Mouse (Mus musculus) midbrain, embryonic 10.5 days (tissue): Measurements from ENCODE around the gene Majin. TPM values are rescaled to one million over a fixed set of nuclear protein-coding genes. Genes with fewer than 3 reads are reported as not detected.

ENCODE experiments used
- DNase-seq: peaks from one replicate; pipeline ENCODE4 v3.0.0-alpha.2; 2017; ENCODE audit warnings: low spot score
- H3K27ac ChIP-seq: fragments of 300-500 bp; sonication (generic); replicated peaks from 2 replicates; pipeline ENCODE4 v1.5.1; 2016; ENCODE audit warnings: mild to moderate bottlenecking
- H3K27me3 ChIP-seq: fragments of 300-500 bp; sonication (generic); 2 replicates; pipeline ENCODE4 v1.6.1; 2016; ENCODE audit warnings: low read depth, mild to moderate bottlenecking; ENCODE audit not compliant: poor library complexity, severe bottlenecking
- H3K36me3 ChIP-seq: fragments of 300-500 bp; sonication (generic); 2 replicates; pipeline ENCODE4 v1.6.1; 2016; ENCODE audit warnings: mild to moderate bottlenecking, moderate library complexity
- H3K4me1 ChIP-seq: fragments of 300-500 bp; sonication (generic); 2 replicates; pipeline ENCODE4 v1.6.1; 2016
- H3K4me3 ChIP-seq: fragments of 300-500 bp; sonication (generic); 2 replicates; pipeline ENCODE4 v1.5.1; 2016; ENCODE audit warnings: mild to moderate bottlenecking, moderate library complexity
- H3K9me3 ChIP-seq: fragments of 300-500 bp; sonication (generic); replicated peaks from 2 replicates; pipeline ENCODE4 v1.6.1; 2016; ENCODE audit warnings: mild to moderate bottlenecking
- WGBS: fragments of 180-500 bp; shearing (Covaris S2); methylation state at CpG from one replicate; pipeline ENCODE4 v1.1.7; 2016; 5-methylcytosine and 5-hydroxymethylcytosine counted together
- polyA plus RNA-seq: library from polyadenylated mRNA; unstranded; fragments of >200 nt; fragmentation: Nextera tagmentation; extraction: Ambion mirVana; gene quantifications from 2 replicates; pipeline ENCODE4 v1.2.1, GENCODE M21; 2016

Majin gene
- polyA plus RNA-seq: not detected in 2 replicates

DNA sequence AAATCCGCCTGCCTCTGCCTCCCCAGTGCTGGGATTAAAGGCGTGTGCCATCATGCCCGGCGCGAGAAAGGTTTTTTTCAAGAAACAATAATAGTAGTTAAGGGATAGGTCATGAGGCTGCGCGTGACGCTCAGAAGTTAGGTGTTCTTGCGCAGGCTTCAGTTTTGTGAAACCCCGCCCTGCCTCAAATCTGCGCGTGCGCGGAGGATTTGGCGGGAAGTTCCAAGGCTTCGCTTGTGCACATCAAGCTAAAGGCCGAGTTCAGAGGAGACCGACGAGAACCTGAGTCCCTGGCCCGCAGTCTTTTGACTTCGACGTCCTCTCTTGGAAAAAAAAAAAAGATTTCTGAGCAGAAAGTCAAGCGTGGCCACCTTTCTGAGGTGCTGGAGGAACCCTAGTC is at the start of gene Majin:
Majin (plus strand) TSS at position 258 of the 400 bp plus-strand sequence.
- no peak within 1 kb of the TSS for H3K4me3 ChIP-seq
- no peaks in the 10 kb centered on the region for H3K36me3 ChIP-seq
- H3K27ac ChIP-seq: no peak within 1 kb of the TSS
- peaks cover 7% of the 10 kb centered on the region; the same call in 1 of the 2 replicates for H3K9me3 ChIP-seq
- peaks cover 6% of the 10 kb centered on the region for H3K4me1 ChIP-seq
- 88% methylated on average over 23 of the region's 23 CpGs for WGBS
- no peak for DNase-seq
- H3K27me3 ChIP-seq: no peaks in the 10 kb centered on the region

- no peak overlapping the region for H3K4me3 ChIP-seq
- no peaks in the 10 kb centered on the region for H3K9me3 ChIP-seq
- H3K27ac ChIP-seq: no peak overlapping the region
- 85% methylated on average over 3 of the region's 3 CpGs for WGBS
- no peaks in the 10 kb centered on the region for H3K27me3 ChIP-seq
- H3K4me1 ChIP-seq: peaks cover 12% of the 10 kb centered on the region
- H3K36me3 ChIP-seq: peaks cover 47% of the 10 kb centered on the region
- DNase-seq: no peak
Measured at GRCm38 (mm10) chr19:6136397-6136796, 47.8 kb upstream of the Majin start.

DNA sequence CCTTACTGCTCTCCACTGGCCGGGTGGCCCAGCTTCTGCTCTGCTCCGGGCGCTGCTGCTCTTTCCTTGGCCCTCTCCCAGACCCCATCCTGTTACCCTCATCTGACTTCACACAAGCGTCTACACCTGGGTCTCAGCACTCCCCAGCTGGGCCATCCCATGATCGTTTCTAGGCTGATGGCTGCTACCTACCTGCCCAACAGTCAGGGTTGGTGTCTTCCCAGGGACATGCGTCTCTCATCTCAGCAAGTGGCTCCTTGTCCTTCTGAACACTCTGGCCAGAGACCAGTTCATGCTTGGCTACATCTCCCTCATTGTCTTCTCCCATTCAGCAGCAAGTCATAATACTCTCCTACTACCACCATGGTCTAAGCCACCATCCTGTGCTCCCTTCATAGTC is 44.5 kb upstream of the Majin start:
- WGBS: 94% methylated on average over 6 of the region's 6 CpGs
- Histone ChIP-seq H3K36me3 (peaks cover 40% of the 10 kb centered on the region), H3K27me3 (no peaks in the 10 kb centered on the region), H3K27ac (peak overlapping the region; percentile 97), H3K4me3 (peak overlapping the region; percentile 69), H3K4me1 (peaks cover 12% of the 10 kb centered on the region), H3K9me3 (no peaks in the 10 kb centered on the region)
- DNase-seq: no peak

- Histone ChIP-seq H3K36me3 (peaks cover 34% of the 10 kb centered on the region), H3K9me3 (no peaks in the 10 kb centered on the region), H3K4me3 (peak overlapping the region; percentile 69), H3K27me3 (no peaks in the 10 kb centered on the region), H3K4me1 (peaks cover 12% of the 10 kb centered on the region), H3K27ac (peak overlapping the region; percentile 97)
- WGBS: 10% methylated on average over 16 of the region's 16 CpGs
- DNase-seq: no peak
Measured at GRCm38 (mm10) chr19:6140374-6140677, 43.9 kb upstream of the Majin start.

GRCm38 (mm10) chr19:6140678-6141393 is 43.4 kb upstream of the Majin start, which contains the start of gene Batf2:
Batf2 (plus strand) TSS chr19:6140983.
- DNase-seq: peak; percentile 97
- peaks cover 12% of the 10 kb centered on the region for H3K4me1 ChIP-seq
- H3K27ac ChIP-seq: peak within 1 kb of the TSS; percentile 97
- WGBS: under 1% methylated on average over 65 of the region's 68 CpGs
- H3K4me3 ChIP-seq: peak within 1 kb of the TSS; percentile 69
- H3K36me3 ChIP-seq: peaks cover 29% of the 10 kb centered on the region
- no peaks in the 10 kb centered on the region for H3K9me3 ChIP-seq
- H3K27me3 ChIP-seq: no peaks in the 10 kb centered on the region

- WGBS: 0% methylated on average over 15 of the region's 15 CpGs
- Histone ChIP-seq H3K4me3 (peak within 1 kb of the TSS; percentile 69), H3K4me1 (peaks cover 12% of the 10 kb centered on the region), H3K27ac (peak within 1 kb of the TSS; percentile 97), H3K27me3 (no peaks in the 10 kb centered on the region), H3K36me3 (peaks cover 24% of the 10 kb centered on the region), H3K9me3 (no peaks in the 10 kb centered on the region)
- peak; percentile 87 for DNase-seq
Measured at GRCm38 (mm10) chr19:6141394-6141749, 42.8 kb upstream of the Majin start, which contains the start of gene Arl2. Arl2 (minus strand) TSS chr19:6141548.

DNA sequence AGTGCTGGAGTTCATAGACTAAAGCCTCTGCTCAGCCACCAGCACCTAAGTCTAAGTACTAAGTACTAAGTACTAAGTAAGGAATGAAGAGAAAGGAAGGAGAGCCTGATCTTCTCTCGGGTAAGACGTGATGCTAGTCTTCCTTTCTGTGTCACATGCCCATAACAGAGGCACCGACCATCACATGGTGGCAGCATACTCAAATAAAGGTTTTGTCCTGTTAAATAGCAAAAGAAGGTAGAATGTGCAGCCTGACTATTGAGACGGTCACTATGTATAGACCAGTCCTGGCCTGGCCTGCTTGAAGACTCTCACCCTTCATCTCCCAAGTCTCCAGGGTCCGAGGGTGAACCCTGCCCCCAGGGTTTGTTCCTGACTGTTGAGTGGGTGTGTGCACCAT is 39.3 kb upstream of the Majin start:
- Histone ChIP-seq H3K4me1 (peaks cover 7% of the 10 kb centered on the region), H3K36me3 (no peaks in the 10 kb centered on the region), H3K4me3 (no peak overlapping the region), H3K27me3 (no peaks in the 10 kb centered on the region), H3K9me3 (no peaks in the 10 kb centered on the region), H3K27ac (no peak overlapping the region)
- no peak for DNase-seq
- WGBS: 81% methylated on average over 5 of the region's 5 CpGs

- DNase-seq: no peak
- H3K9me3 ChIP-seq: no peaks in the 10 kb centered on the region
- H3K27ac ChIP-seq: no peak overlapping the region
- WGBS: 94% methylated on average over 9 of the region's 9 CpGs
- H3K4me3 ChIP-seq: no peak overlapping the region
- H3K36me3 ChIP-seq: no peaks in the 10 kb centered on the region
- 0 out of 2 replicates have a peak, but pooled peaks cover 3% of the 10 kb centered on the region for H3K4me1 ChIP-seq
- no peaks in the 10 kb centered on the region for H3K27me3 ChIP-seq
Measured at GRCm38 (mm10) chr19:6155174-6155573, 29.0 kb upstream of the Majin start.

DNA sequence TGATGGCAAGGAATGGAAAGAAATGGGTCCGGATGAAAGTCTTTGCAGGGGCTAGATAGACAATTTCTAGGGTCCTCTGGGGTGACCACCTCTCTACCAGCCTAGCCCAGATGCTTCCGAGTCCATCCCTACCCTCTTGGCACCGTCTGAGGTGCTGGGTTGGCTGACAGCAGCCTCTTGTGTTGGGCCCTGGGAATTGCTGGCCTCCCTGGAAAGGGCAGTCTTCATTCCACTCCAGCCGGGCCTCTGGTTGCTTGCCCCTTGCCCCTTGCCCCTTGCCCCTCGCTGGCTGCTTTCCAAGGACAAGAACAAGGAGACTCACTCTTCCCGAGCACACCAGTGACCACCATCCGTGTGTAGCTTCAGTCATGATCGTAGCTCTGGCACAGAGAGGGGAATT is 27.8 kb upstream of the Majin start:
- no peak for DNase-seq
- WGBS: 72% methylated on average over 8 of the region's 8 CpGs
- H3K27me3 ChIP-seq: no peaks in the 10 kb centered on the region
- H3K36me3 ChIP-seq: no peaks in the 10 kb centered on the region
- H3K9me3 ChIP-seq: no peaks in the 10 kb centered on the region
- no peak overlapping the region for H3K27ac ChIP-seq
- no peak overlapping the region for H3K4me3 ChIP-seq
- 0 out of 2 replicates have a peak, but pooled peaks cover 3% of the 10 kb centered on the region for H3K4me1 ChIP-seq

DNA sequence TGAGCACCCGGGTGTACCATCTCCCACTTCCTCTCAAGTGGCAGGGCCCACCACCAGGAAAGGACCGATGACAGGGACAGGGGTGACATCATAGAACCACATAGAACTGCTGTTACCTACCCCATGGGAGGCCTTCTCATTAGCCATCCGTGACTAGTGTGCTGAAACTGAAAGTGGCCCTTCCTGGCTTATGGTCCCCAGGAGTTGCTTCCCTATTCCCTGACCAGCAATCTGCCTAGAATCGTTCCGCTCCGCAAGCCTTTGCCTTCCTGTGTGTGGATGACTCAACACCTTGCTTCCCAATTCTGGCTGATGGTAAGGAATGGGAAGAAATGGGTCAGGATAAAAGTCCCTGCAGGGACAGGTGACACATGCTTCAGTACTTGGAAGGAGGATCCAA is 27.0 kb upstream of the Majin start:
- Histone ChIP-seq H3K27me3 (no peaks in the 10 kb centered on the region), H3K9me3 (no peaks in the 10 kb centered on the region), H3K27ac (no peak overlapping the region), H3K36me3 (no peaks in the 10 kb centered on the region), H3K4me3 (no peak overlapping the region), H3K4me1 (0 out of 2 replicates have a peak, but pooled peaks cover 3% of the 10 kb centered on the region)
- DNase-seq: no peak
- 82% methylated on average over 6 of the region's 6 CpGs for WGBS

- Histone ChIP-seq H3K27ac (no peak overlapping the region), H3K27me3 (no peaks in the 10 kb centered on the region), H3K36me3 (no peaks in the 10 kb centered on the region), H3K4me3 (no peak overlapping the region), H3K9me3 (no peaks in the 10 kb centered on the region), H3K4me1 (no peaks in the 10 kb centered on the region)
- 84% methylated on average over 10 of the region's 10 CpGs for WGBS
- DNase-seq: no peak
Measured at GRCm38 (mm10) chr19:6163872-6164547, 20.2 kb upstream of the Majin start.

GRCm38 (mm10) chr19:6166750-6167149 is 17.4 kb upstream of the Majin start:
- no peak overlapping the region for H3K27ac ChIP-seq

GRCm38 (mm10) chr19:6171215-6171614 is 13.0 kb upstream of the Majin start:
- 89% methylated on average over 8 of the region's 8 CpGs for WGBS

More at GRCm38 (mm10) chr19:6166750-6167149, 17.4 kb upstream of the Majin start:
- Histone ChIP-seq H3K4me3 (no peak overlapping the region), H3K36me3 (no peaks in the 10 kb centered on the region), H3K27me3 (no peaks in the 10 kb centered on the region), H3K9me3 (no peaks in the 10 kb centered on the region), H3K4me1 (no peaks in the 10 kb centered on the region)
- 70% methylated on average over 4 of the region's 4 CpGs for WGBS
- no peak for DNase-seq

More at GRCm38 (mm10) chr19:6171215-6171614, 13.0 kb upstream of the Majin start:
- Histone ChIP-seq H3K4me3 (no peak overlapping the region), H3K27me3 (no peaks in the 10 kb centered on the region), H3K4me1 (peaks cover 6% of the 10 kb centered on the region), H3K27ac (no peak overlapping the region), H3K36me3 (no peaks in the 10 kb centered on the region), H3K9me3 (no peaks in the 10 kb centered on the region)
- no peak for DNase-seq
